Mouse (Mus musculus): Measurements from ENCODE around the gene Ttll2. TPM values are rescaled to one million over a fixed set of nuclear protein-coding genes. Genes with fewer than 3 reads are reported as not detected.
"Not testable (repeated sequence)": the region's sequence is repeated elsewhere in the genome, so short reads cannot be mapped to it uniquely, and the experiment has no call there.

Gene Ttll2
- total RNA-seq, 2 experiments from 2014 or later, result not detected

DNA sequence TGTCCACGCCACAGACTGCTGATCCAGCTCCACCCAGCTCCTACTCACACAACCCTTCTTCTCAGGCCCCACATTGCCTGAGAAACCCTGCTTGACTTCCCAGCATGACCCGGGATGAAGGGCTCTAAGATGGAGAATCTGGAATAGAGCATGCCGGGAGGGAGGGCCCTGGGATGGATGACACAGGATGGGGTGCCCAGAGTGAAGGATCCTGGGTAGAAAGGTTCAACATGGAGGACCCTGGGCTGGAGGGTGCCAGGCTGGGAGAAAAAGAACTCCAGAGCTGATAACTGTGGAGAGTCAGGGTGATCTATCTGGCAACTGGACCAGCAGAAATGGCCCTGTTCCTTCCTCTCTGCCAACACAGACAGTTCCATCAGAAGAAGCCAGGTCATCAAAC lies 13.1 kb upstream of the Ttll2 start:
- not testable (repeated sequence) for DNase-seq (ENCODE audit: low spot score in 2 of 2)

- DNase-seq (ENCODE audit: low spot score in 2 of 2), result peak in 1 of 2 experiments; percentile 13
These were observed 8.4 kb upstream of the Ttll2 start for GRCm38 (mm10) chr17:7360749-7361465.

- DNase-seq (ENCODE audit: low spot score in 2 of 2), result not testable (repeated sequence)
These were observed 7.3 kb upstream of the Ttll2 start for GRCm38 (mm10) chr17:7359806-7360205.

- not testable (repeated sequence) for DNase-seq (ENCODE audit: low spot score in 2 of 2)
These were observed 3.7 kb downstream of the Ttll2 start for GRCm38 (mm10) chr17:7348765-7349164.

- not testable (repeated sequence) for DNase-seq (ENCODE audit: low spot score in 2 of 2)
These were observed 15.1 kb downstream of the Ttll2 start for GRCm38 (mm10) chr17:7337381-7337780.

GRCm38 (mm10) chr17:7332745-7333144 lies 19.8 kb downstream of the Ttll2 start:
- not testable (repeated sequence) for DNase-seq (ENCODE audit: low spot score in 2 of 2)

DNA sequence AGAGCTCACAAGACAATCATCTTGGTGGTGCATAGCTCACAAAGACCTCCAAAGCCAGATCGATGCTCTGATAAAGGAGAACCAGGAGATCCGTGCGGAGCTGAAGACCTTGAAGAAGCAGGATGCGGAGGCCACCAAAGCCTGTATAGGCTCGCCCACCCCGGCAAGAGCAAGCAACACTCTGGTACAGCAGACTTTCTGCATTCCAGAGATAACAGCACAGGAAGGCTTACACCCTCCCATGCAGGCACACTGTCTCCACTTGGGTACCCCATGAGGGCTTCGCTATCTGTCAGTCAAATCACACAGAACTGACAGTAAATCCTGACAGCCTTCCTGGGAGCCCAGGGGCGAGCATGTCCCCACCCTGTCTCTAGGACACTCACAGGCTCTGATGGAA lies 26.1 kb downstream of the Ttll2 start:
- not testable (repeated sequence) for DNase-seq (ENCODE audit: low spot score in 2 of 2)

GRCm38 (mm10) chr17:7324346-7324745 lies 28.1 kb downstream of the Ttll2 start, which contains the start of gene Tcp10a:
TSS of gene Tcp10a (plus strand) at chr17:7324646.
- DNase-seq (ENCODE audit: low spot score in 2 of 2), result not testable (repeated sequence)

DNA sequence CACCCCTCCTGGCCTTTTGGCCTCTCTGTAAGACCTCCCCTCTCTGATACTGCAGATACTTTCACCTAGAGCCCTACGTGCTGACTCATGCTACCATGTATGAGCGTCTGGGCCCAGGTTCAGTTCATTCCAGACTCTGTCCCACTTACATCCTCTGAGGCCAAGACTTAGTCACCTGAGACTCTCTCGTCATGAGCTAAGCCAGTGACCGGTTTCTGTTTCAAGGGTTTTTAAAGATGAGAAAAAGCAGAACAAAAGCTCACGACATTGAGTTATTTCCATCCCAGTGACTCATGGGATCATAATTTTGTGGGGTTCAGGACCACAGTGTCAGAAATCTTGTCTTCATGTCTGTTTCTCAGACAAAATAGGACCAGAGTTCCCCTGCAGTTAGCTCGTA lies 32.7 kb downstream of the Ttll2 start:
- not testable (repeated sequence) for DNase-seq (ENCODE audit: low spot score in 2 of 2)

GRCm38 (mm10) chr17:7315693-7316382 lies 36.7 kb downstream of the Ttll2 start:
- not testable (repeated sequence) for DNase-seq (ENCODE audit: low spot score in 2 of 2)

- DNase-seq (ENCODE audit: low spot score in 2 of 2), result peak in 1 of 2 experiments; percentile 20
These were observed 46.0 kb downstream of the Ttll2 start for GRCm38 (mm10) chr17:7306278-7307196.

Other genes starting within 250 kb of the Ttll2 start
- 10 to 100 TPM; 11.3 to 12.8 TPM for gene Rps6ka2, start 182.6 kb downstream of the Ttll2 start, total RNA-seq (2021)
- under 1 TPM in 1 of 2 experiments, not detected in 1; 0.54 TPM for gene Tcp10a, start 28.1 kb downstream of the Ttll2 start, total RNA-seq (2021)
- not detected for gene Gm49630, start 19.3 kb upstream of the Ttll2 start, total RNA-seq (2021)
- 1 to 10 TPM in 1 of 2 experiments, under 1 TPM in 1; 0.35 to 1.1 TPM for gene Unc93a2, start 32.8 kb upstream of the Ttll2 start, total RNA-seq (2021)